Mouse (Mus musculus) E14TG2a.4 (cell line): ENCODE data around the gene Snapc2.

Experiments used
- H3K27me3 ChIP-seq: 2 replicates; pipeline ENCODE4 v1.6.1; 2014; ENCODE audit warnings: low read length, control low read depth; ENCODE audit not compliant: insufficient read depth
- H3K36me3 ChIP-seq: 2 replicates; pipeline ENCODE4 v1.6.1; 2014; ENCODE audit warnings: low read length, control low read depth; ENCODE audit not compliant: insufficient read depth
- H3K4me1 ChIP-seq: replicated peaks from 2 replicates; pipeline ENCODE4 v1.6.1; 2014; ENCODE audit warnings: low read depth, low read length, control low read depth
- H3K4me3 ChIP-seq: replicated peaks from 2 replicates; pipeline ENCODE4 v1.5.1; 2014; ENCODE audit warnings: mild to moderate bottlenecking, low read length
- H3K9me3 ChIP-seq: 2 replicates; pipeline ENCODE4 v1.6.1; 2014; ENCODE audit warnings: low read length, control low read depth
- CTCF ChIP-seq: conservative IDR thresholded peaks from 2 replicates; pipeline ENCODE4 v1.5.1; 2014; ENCODE audit warnings: low read length
- NANOG ChIP-seq: IDR thresholded peaks from 2 replicates; pipeline ENCODE4 v1.6.1; 2014; ENCODE audit warnings: borderline replicate concordance, low read length, mixed read lengths
- POU5F1 ChIP-seq: IDR thresholded peaks from 2 replicates; pipeline ENCODE4 v1.6.1; 2014; ENCODE audit warnings: low read length, borderline replicate concordance

Snapc2 gene

DNA sequence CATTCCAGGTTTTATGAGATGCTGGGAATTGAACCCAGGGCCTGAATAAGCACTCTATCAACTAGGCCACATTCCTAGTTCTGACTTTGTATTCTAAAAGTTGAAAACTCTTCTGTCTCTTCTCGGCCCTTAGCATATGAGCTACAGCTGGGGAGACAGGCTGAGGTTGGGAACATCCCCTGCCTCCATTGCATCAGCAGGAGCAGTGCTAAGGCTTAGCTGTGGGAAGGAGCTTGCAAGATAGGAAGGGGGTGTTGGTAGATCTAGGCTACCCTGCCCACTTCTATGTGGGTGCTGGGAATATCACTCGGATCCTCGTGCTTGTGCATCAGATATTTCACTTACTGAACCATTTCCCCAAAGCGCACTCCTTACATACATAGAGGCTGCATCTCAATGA is 25.0 kb upstream of the Snapc2 start:
- no peak for TF ChIP-seq NANOG
- no peak for TF ChIP-seq CTCF
- TF ChIP-seq POU5F1: no peak
- no peak overlapping the region for H3K4me3 ChIP-seq
- peaks cover 33% of the 10 kb centered on the region for H3K4me1 ChIP-seq
- peaks cover 78% of the 10 kb centered on the region for H3K27me3 ChIP-seq
- H3K36me3 ChIP-seq: no peaks in the 10 kb centered on the region
- H3K9me3 ChIP-seq: no peaks in the 10 kb centered on the region

DNA sequence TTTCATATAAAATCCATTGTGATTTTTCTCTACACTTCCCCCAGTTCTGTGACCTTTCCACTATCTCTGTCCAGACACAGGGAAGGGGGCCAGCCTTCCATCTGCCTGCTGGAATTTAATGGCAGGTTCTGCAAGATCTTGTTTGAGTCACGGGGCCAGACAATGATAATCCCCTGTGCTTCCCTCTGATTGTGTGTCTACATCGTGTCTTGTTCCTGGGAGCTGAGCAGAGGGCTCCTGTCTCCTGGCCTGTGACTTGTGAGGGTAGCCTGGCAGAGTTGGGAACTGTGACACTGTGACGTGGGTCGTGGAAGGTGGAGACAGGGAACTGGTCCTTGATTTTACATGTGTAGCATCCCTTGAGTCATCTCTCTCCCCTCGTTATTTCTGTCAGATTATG is 23.1 kb upstream of the Snapc2 start:
- Histone ChIP-seq H3K36me3 (no peaks in the 10 kb centered on the region), H3K4me1 (peaks cover 33% of the 10 kb centered on the region), H3K27me3 (peaks cover 73% of the 10 kb centered on the region), H3K4me3 (no peak overlapping the region), H3K9me3 (no peaks in the 10 kb centered on the region)
- TF ChIP-seq CTCF: no peak
- TF ChIP-seq NANOG: no peak
- TF ChIP-seq POU5F1: no peak

DNA sequence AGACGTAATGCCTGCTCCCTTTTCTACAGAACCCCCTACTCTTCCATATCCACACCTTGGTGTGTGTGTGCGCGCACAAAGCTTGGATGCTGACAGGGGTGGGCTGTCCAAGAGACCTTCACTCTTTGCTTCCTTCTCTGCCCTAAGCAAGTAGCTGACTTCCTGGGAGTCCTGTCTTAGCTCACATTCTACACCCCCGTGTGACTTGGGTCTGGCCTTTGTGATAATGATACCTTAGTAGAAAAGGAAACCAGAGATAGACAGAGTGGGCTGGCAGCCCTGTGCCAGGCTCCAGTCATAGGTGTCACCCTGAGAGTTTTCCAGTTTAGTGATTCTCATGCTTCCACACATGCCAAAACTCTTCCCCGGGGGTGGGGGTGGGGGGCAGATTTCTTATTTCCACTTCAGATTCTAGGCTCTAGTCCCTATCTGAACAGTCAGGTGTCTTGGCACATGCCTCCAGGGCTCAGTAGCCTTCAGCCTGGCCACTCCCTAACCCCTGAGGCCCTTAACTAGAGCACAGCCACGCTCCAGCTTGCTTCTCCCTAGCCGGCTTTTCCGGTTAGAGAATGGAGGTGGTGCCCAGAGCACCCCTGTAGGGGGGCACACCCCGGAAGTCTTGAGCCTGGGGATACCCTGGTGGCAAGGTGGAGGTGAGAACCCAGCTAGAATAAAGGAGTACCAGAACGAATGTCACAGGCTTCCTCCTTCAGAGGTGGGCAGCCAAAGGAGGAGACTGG is 22.1 kb upstream of the Snapc2 start:
- Histone ChIP-seq H3K27me3 (peaks cover 78% of the 10 kb centered on the region), H3K9me3 (no peaks in the 10 kb centered on the region), H3K4me1 (peaks cover 32% of the 10 kb centered on the region), H3K4me3 (no peak overlapping the region), H3K36me3 (no peaks in the 10 kb centered on the region)
- TF ChIP-seq CTCF (no peak), NANOG (no peak), POU5F1 (no peak)

DNA sequence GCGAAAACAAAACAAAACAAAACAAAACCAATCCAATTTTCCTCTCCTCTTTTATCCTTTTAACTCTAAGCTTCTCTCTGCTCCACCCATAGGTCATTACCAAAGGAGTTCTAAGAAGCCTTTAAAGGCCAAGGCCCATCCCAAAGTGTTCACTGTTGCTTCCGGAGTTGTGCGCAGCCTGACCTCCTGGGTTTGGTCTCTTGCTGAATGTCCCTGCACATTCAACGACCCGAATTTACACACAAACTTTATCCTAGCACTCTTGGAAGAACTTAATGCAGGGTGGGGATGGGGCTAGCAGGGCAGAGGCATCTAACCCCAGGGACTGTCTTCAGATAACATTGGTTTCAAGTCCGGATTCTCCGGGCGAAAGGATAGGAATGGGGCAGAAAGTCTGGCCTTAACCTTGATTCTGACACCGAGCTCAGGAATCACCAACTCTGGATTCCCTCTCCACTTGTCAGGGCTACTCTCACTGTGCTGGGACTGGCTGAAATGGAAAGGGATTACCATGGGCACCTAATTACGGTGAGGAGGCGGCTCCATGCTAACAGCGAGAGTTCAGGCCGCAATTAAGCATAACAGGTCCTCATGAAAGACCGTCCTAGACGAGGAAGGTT is 15.0 kb upstream of the Snapc2 start:
- no peak for TF ChIP-seq POU5F1
- H3K27me3 ChIP-seq: peaks cover 26% of the 10 kb centered on the region
- H3K4me1 ChIP-seq: peaks cover 43% of the 10 kb centered on the region
- H3K36me3 ChIP-seq: peaks cover 35% of the 10 kb centered on the region
- peak overlapping the region; percentile 88 for H3K4me3 ChIP-seq
- H3K9me3 ChIP-seq: no peaks in the 10 kb centered on the region

DNA sequence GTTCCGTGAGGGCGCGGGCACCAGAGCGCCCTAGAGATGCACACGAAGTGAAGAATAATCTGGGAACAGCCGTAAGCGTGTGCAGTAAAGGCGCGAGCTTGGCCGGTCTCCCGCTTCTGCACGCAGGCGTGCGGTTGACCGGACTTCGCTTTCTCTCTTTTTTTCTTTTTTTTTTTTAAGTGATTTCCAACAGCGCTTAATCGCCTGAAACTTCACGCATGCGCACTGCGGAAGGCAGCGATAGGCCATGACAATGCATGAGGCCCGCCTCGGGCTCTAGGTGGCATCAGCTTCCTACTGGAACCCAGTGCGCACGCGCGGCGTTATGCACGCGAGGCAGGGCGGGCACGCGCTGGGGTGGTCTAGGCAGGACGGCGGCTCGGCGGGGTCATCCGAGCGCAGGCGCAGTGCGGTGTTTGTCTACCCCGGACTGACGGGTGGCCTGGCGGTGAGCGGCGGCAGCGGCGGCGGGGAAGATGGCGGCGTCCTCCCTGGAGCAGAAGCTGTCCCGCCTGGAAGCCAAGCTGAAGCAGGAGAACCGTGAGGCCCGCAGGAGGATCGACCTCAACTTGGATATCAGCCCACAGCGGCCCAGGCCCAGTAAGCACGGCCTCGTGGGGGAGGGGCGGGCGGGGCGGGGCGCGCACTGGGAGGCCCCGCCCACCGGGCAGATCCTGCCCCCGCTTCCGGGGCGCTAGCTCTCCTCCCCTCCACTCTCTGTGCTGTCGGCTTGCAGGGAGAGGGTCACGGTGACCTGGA is 14.3 kb upstream of the Snapc2 start, which contains the start of the genes Map2k7 and Gm49320:
Gene Map2k7, plus strand, starts transcription at position 307 of the 759 bp plus-strand sequence.
Gene Gm49320, plus strand, starts transcription at position 432 of the 759 bp plus-strand sequence.
- no peaks in the 10 kb centered on the region for H3K9me3 ChIP-seq
- H3K36me3 ChIP-seq: peaks cover 42% of the 10 kb centered on the region
- H3K27me3 ChIP-seq: peaks cover 26% of the 10 kb centered on the region
- TF ChIP-seq CTCF (no peak), NANOG (no peak), POU5F1 (no peak)
- peaks cover 47% of the 10 kb centered on the region for H3K4me1 ChIP-seq
- peak within 1 kb of the TSS; percentile 88 for H3K4me3 ChIP-seq

DNA sequence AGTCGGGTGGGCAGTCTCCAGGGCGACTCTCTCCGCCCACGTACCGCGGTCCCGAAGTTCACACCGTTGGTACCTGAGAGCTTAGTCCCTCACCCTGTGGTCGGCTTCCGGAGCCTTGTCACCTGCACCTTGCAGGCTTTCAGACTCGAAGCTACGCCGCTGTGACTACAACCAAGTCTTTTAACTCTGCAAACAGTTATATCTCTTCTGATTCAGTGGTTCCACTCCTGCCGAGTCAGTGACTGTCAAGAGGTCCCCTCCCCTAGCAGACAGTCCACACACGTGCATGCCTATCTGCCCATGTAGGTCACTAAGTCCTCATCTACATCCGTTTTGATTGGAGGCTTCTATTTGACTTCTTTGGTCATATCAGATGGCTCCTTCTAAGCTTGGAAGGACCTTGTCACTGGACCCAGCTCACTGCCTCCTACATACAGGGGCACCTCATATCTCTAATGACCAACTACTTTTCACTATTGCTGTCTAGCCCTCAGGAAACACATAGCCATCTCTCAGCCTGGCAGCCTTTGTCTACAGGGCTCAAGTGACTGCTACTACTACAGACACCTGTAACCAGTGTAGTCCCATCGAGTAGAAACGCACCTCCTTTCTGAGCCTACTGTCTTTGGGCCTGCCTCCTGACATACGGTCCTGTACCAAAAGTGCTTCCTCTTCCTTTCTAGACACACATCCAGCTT is 13.5 kb upstream of the Snapc2 start:
- no peak for TF ChIP-seq NANOG
- no peak for TF ChIP-seq CTCF
- no peak for TF ChIP-seq POU5F1
- H3K27me3 ChIP-seq: peaks cover 19% of the 10 kb centered on the region

DNA sequence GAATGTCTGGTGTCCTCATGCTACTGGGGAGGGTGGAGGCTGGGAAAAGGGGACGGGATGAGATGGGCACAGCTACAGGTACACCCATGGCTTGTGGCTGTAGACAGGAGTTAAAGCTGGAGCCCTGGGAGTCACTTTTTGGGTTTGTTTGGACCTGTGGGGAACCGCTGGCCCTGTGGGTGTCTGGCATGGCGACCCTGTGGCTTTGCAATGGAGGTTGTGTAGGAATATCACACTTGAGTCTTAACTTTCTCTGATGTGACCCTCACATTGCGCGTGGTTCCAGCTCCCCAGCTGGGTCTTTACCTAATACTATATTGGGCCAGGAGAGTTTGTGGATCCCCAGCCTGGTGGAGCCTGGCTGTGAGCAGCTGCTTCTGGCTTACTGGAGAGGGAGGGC is 7.8 kb upstream of the Snapc2 start:
- Histone ChIP-seq H3K36me3 (peaks cover 79% of the 10 kb centered on the region), H3K4me1 (peaks cover 61% of the 10 kb centered on the region), H3K4me3 (no peak overlapping the region), H3K27me3 (peaks cover 10% of the 10 kb centered on the region), H3K9me3 (no peaks in the 10 kb centered on the region)
- no peak for TF ChIP-seq CTCF
- no peak for TF ChIP-seq NANOG
- no peak for TF ChIP-seq POU5F1

More for the DNA sequence above, 13.5 kb upstream of the Snapc2 start:
- H3K9me3 ChIP-seq: no peaks in the 10 kb centered on the region
- peaks cover 47% of the 10 kb centered on the region for H3K4me1 ChIP-seq
- peak overlapping the region; percentile 88 for H3K4me3 ChIP-seq
- H3K36me3 ChIP-seq: peaks cover 49% of the 10 kb centered on the region

DNA sequence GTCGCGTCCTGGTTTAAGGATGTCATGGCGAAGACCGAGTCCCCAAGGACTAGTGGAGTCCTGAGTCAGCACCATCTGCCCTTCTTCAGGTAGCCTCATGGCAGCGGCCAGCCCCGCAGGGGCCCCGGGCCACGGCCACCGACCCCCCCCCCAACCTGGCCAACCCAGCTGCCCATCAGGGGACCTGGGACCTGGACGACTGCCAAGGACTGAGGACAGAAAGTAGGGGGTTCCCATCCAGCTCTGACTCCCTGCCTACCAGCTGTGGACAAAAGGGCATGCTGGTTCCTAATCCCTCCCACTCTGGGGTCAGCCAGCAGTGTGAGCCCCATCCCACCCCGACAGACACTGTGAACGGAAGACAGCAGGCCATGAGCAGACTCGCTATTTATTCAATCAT is 7.1 kb upstream of the Snapc2 start:
- Histone ChIP-seq H3K36me3 (peaks cover 72% of the 10 kb centered on the region), H3K27me3 (peaks cover 13% of the 10 kb centered on the region), H3K4me3 (no peak overlapping the region), H3K9me3 (no peaks in the 10 kb centered on the region), H3K4me1 (peaks cover 61% of the 10 kb centered on the region)
- TF ChIP-seq CTCF (no peak), POU5F1 (no peak), NANOG (no peak)
